Mouse (Mus musculus) MEL (cell line): ENCODE data around the gene Tbc1d24. TPM values are rescaled to one million over a fixed set of nuclear protein-coding genes. Genes with fewer than 3 reads are reported as not detected.

Experiments used
- DNase-seq: peaks from one replicate; pipeline ENCODE4 v3.0.0; 2011; ENCODE audit warnings: low read depth, low spot score
- H3K27ac ChIP-seq: 2 replicates; pipeline ENCODE4 v1.5.1; 2012; ENCODE audit warnings: low read depth, mild to moderate bottlenecking, control low read depth, low read length, moderate library complexity; ENCODE audit not compliant: control insufficient read depth
- H3K27me3 ChIP-seq, 2 experiments: fragments of 150-350 bp in 1 of 2; sonication (generic) in 1 of 2; 2 replicates each; pipeline ENCODE4 v1.6.1; 2012; ENCODE audit warnings: low read length in 2 of 2, mild to moderate bottlenecking in 2 of 2, improper control_type of control experiment in 1 of 2, moderate library complexity in 1 of 2; ENCODE audit not compliant: insufficient read depth in 2 of 2, control insufficient read depth in 1 of 2
- H3K36me3 ChIP-seq, 2 experiments: 2 replicates each; pipeline ENCODE4 v1.6.1; 2012 to 2014; ENCODE audit warnings: low read length in 2 of 2, improper control_type of control experiment in 1 of 2, inconsistent platforms in 1 of 2, mild to moderate bottlenecking in 1 of 2; ENCODE audit not compliant: insufficient read depth in 2 of 2, control insufficient read depth in 1 of 2
- H3K4me1 ChIP-seq, 2 experiments: fragments of 150-350 bp in 1 of 2; sonication (generic) in 1 of 2; 2 replicates each; pipeline ENCODE4 v1.6.1; 2012; ENCODE audit warnings: low read length in 2 of 2, improper control_type of control experiment in 1 of 2, mild to moderate bottlenecking in 1 of 2; ENCODE audit not compliant: insufficient read depth in 2 of 2, control insufficient read depth in 1 of 2
- H3K4me3 ChIP-seq, 2 experiments: fragments of 150-350 bp in 1 of 2; sonication (generic) in 1 of 2; 2 replicates each; pipeline ENCODE4 v1.5.1; 2012; ENCODE audit warnings: low read depth in 2 of 2, low read length in 2 of 2, mild to moderate bottlenecking in 2 of 2, moderate library complexity in 2 of 2, control low read depth in 1 of 2, improper control_type of control experiment in 1 of 2; ENCODE audit not compliant: control insufficient read depth in 1 of 2, insufficient read depth in 1 of 2
- H3K79me2 ChIP-seq: 2 replicates; pipeline ENCODE4 v1.6.1; 2012; ENCODE audit warnings: mild to moderate bottlenecking, low read length, moderate library complexity; ENCODE audit not compliant: control insufficient read depth, poor library complexity, insufficient read depth
- H3K9ac ChIP-seq: 2 replicates; pipeline ENCODE4 v1.6.1; 2012; ENCODE audit warnings: low read depth, mild to moderate bottlenecking, control low read depth, low read length, moderate library complexity; ENCODE audit not compliant: control insufficient read depth, poor library complexity, severe bottlenecking
- H3K9me3 ChIP-seq: fragments of 150-350 bp; sonication (generic); replicated peaks from 2 replicates; pipeline ENCODE4 v1.6.1; 2012; ENCODE audit warnings: mild to moderate bottlenecking, low read length, improper control_type of control experiment, moderate library complexity; ENCODE audit not compliant: insufficient read depth
- CHD2 ChIP-seq: IDR thresholded peaks from 2 replicates; pipeline ENCODE4 v1.6.1; 2011; ENCODE audit warnings: low read length, improper control_type of control experiment
- E2F4 ChIP-seq: IDR thresholded peaks from 2 replicates; pipeline ENCODE4 v1.6.1; 2011; ENCODE audit warnings: low read depth, low read length, improper control_type of control experiment, borderline replicate concordance
- ELF1 ChIP-seq: IDR thresholded peaks from 2 replicates; pipeline ENCODE4 v1.6.1; 2014; ENCODE audit warnings: low read depth, mild to moderate bottlenecking, inconsistent platforms, low read length, improper control_type of control experiment, moderate library complexity
- ETS1 ChIP-seq: IDR thresholded peaks from 2 replicates; pipeline ENCODE4 v1.6.1; 2012; ENCODE audit warnings: low read depth, mild to moderate bottlenecking, inconsistent platforms, low read length, improper control_type of control experiment, moderate library complexity
- GABPA ChIP-seq: IDR thresholded peaks from 2 replicates; pipeline ENCODE4 v1.6.1; 2012; ENCODE audit warnings: low read depth, mild to moderate bottlenecking, inconsistent platforms, low read length, improper control_type of control experiment, moderate library complexity
- GATA1 ChIP-seq: IDR thresholded peaks from 2 replicates; pipeline ENCODE4 v1.6.1; 2011; ENCODE audit warnings: low read depth, low read length, improper control_type of control experiment
- JUND ChIP-seq: IDR thresholded peaks from 2 replicates; pipeline ENCODE4 v1.6.1; 2011; ENCODE audit warnings: low read depth, mild to moderate bottlenecking, improper control_type of control experiment, low read length
- MXI1 ChIP-seq: IDR thresholded peaks from 2 replicates; pipeline ENCODE4 v1.6.1; 2011; ENCODE audit warnings: mild to moderate bottlenecking, low read depth, low read length, improper control_type of control experiment
- MYC ChIP-seq: IDR thresholded peaks from 2 replicates; pipeline ENCODE4 v1.6.1; 2011; ENCODE audit warnings: low read depth, mild to moderate bottlenecking, low read length, improper control_type of control experiment, moderate library complexity
- POLR2A ChIP-seq, 2 experiments: IDR thresholded peaks; 2 replicates each; pipeline ENCODE4 v1.6.1; 2011 to 2012; ENCODE audit warnings: low read length in 2 of 2, mild to moderate bottlenecking in 2 of 2, control low read depth in 1 of 2, improper control_type of control experiment in 1 of 2, low read depth in 1 of 2, moderate library complexity in 1 of 2; ENCODE audit not compliant: control insufficient read depth in 1 of 2, insufficient read depth in 1 of 2, poor library complexity in 1 of 2
- POLR2AphosphoS2 ChIP-seq: IDR thresholded peaks from 2 replicates; pipeline ENCODE4 v1.6.1; 2011; ENCODE audit warnings: low read length, improper control_type of control experiment
- POLR2AphosphoS5 ChIP-seq: IDR thresholded peaks from 2 replicates; pipeline ENCODE4 v1.6.1; 2012; ENCODE audit warnings: low read depth, borderline replicate concordance, mild to moderate bottlenecking, inconsistent platforms, low read length, moderate library complexity, mixed read lengths
- SMC3 ChIP-seq: IDR thresholded peaks from 2 replicates; pipeline ENCODE4 v1.6.1; 2011; ENCODE audit warnings: low read depth, low read length, improper control_type of control experiment
- TAL1 ChIP-seq: IDR thresholded peaks from 2 replicates; pipeline ENCODE4 v1.6.1; 2012; ENCODE audit warnings: mild to moderate bottlenecking, inconsistent platforms, low read length, moderate library complexity, mixed read lengths
- TCF12 ChIP-seq: IDR thresholded peaks from 2 replicates; pipeline ENCODE4 v1.6.1; 2014; ENCODE audit warnings: low read depth, mild to moderate bottlenecking, inconsistent platforms, low read length, improper control_type of control experiment, moderate library complexity
- UBTF ChIP-seq: IDR thresholded peaks from 2 replicates; pipeline ENCODE4 v1.6.1; 2012; ENCODE audit warnings: low read depth, mild to moderate bottlenecking, inconsistent platforms, low read length, improper control_type of control experiment, moderate library complexity, borderline replicate concordance; ENCODE audit not compliant: insufficient read depth
- USF2 ChIP-seq, 2 experiments: IDR thresholded peaks; 2 replicates each; pipeline ENCODE4 v1.6.1; 2011 to 2012; ENCODE audit warnings: improper control_type of control experiment in 2 of 2, low read length in 2 of 2, borderline replicate concordance in 1 of 2, inconsistent platforms in 1 of 2, low read depth in 1 of 2, mild to moderate bottlenecking in 1 of 2; ENCODE audit not compliant: insufficient read depth in 1 of 2
- ZC3H11A ChIP-seq: IDR thresholded peaks from 2 replicates; pipeline ENCODE4 v1.6.1; 2012; ENCODE audit warnings: low read depth, mild to moderate bottlenecking, inconsistent platforms, low read length, improper control_type of control experiment
- ZKSCAN1 ChIP-seq: IDR thresholded peaks from 2 replicates; pipeline ENCODE4 v1.6.1; 2012; ENCODE audit warnings: low read depth, mild to moderate bottlenecking, inconsistent platforms, low read length, improper control_type of control experiment, moderate library complexity
- ZNF384 ChIP-seq: IDR thresholded peaks from 2 replicates; pipeline ENCODE4 v1.6.1; 2012; ENCODE audit warnings: low read depth, mild to moderate bottlenecking, inconsistent platforms, low read length, improper control_type of control experiment
- polyA plus RNA-seq, 2 experiments: library from polyadenylated mRNA; stranded (reverse) in 1 of 2; unstranded in 1 of 2; fragments of >175 nt in 1 of 2; fragments of >200 nt in 1 of 2; gene quantifications; 2 replicates each; pipeline versions ENCODE4 v1.2.1 to v1.2.4; 2012; ENCODE audit warnings: low replicate concordance in 2 of 2, low read depth in 1 of 2; ENCODE audit not compliant: insufficient read length in 2 of 2, insufficient read depth in 1 of 2, missing spikeins in 1 of 2
- total RNA-seq: library from RNA; depleted of rRNA; stranded (reverse); fragments of 300-350 nt; gene quantifications from 2 replicates; pipeline ENCODE4 v1.2.3, GENCODE M21; 2012

Gene Tbc1d24
- total and polyA plus RNA-seq, 3 experiments = 24.3 to 34.2 (median 27.3) TPM

- Histone ChIP-seq H3K27me3 (no peaks in the 10 kb centered on the region), H3K9me3 (no peaks in the 10 kb centered on the region), H3K36me3 (peaks cover 5 to 19% of the 10 kb centered on the region in 2 experiments; a peak in 3 of 4 replicates), H3K9ac (no peak overlapping the region), H3K27ac (no peak overlapping the region), H3K4me3 (no peak overlapping the region), H3K79me2 (peaks cover 29% of the 10 kb centered on the region), H3K4me1 (peaks cover 2 to 36% of the 10 kb centered on the region in 2 experiments)
- TF ChIP-seq ZKSCAN1 (no peak), ETS1 (no peak), USF2 (IDR thresholded peaks at IDR 0.05; ENCODE audit: borderline replicate concordance in 1 of 2, insufficient read depth in 1 of 2, low read depth in 1 of 2, low read length in 2 of 2) (no peak), ZNF384 (no peak), GATA1 (0 out of 2 replicates have a peak, but pooled peaks have one; percentile 10)
- no peak for DNase-seq
Observed at GRCm38 (mm10) chr17:24197032-24197824, 8.1 kb downstream of the Tbc1d24 start.

- TF ChIP-seq ZC3H11A (no peak), POLR2AphosphoS5 (no peak), MYC (no peak), POLR2AphosphoS2 (no peak), UBTF (no peak), GABPA (no peak), ETS1 (no peak), CHD2 (no peak), JUND (no peak), SMC3 (no peak), TAL1 (no peak), POLR2A (IDR thresholded peaks at IDR 0.05; ENCODE audit: control insufficient read depth in 1 of 2, insufficient read depth in 1 of 2, low read depth in 1 of 2, low read length in 2 of 2, poor library complexity in 1 of 2) (no peak), ELF1 (no peak), MXI1 (no peak), TCF12 (no peak), ZNF384 (no peak), E2F4 (no peak)
- H3K36me3 ChIP-seq = peaks cover 7 to 12% of the 10 kb centered on the region in 2 experiments; a peak in 3 of 4 replicates
- H3K27ac ChIP-seq = no peak overlapping the region
- no peaks in the 10 kb centered on the region for H3K27me3 ChIP-seq
- DNase-seq = no peak
- H3K9me3 ChIP-seq = no peaks in the 10 kb centered on the region
- H3K4me3 ChIP-seq = no peak overlapping the region
- H3K4me1 ChIP-seq = peaks cover 2 to 28% of the 10 kb centered on the region in 2 experiments
- H3K9ac ChIP-seq = no peak overlapping the region
- peaks cover 16% of the 10 kb centered on the region for H3K79me2 ChIP-seq
Observed at GRCm38 (mm10) chr17:24195349-24195748, 10.0 kb downstream of the Tbc1d24 start.
